Mouse (Mus musculus): ENCODE measurements around the gene Nudt14.
A peak's percentile ranks its signal among the peaks of the same experiment; 100 is the strongest.

DNA sequence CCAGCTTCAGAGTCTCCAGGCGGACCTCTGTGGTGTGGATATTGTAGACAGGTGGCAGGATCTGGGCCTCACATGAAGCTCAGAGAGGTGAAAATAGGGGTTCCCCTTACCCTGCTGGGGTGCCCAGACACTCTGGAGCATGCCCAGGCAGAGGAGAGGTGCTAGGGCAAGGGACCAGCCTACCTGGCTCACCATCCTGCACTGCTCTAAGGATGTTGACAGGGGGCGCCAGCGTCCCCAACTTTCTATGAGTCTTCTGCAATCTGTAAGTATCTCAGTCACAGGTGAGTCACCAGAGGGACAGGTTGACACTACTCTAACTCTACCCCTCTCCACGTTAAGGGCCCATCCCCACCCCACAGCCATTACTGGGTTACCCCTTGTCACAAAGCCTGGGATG lies 5.4 kb upstream of the Nudt14 start:
- peak; percentile 29; the same call in 1 of the 2 replicates for TF ChIP-seq CTCF (IDR thresholded peaks at IDR 0.05; ENCODE audit: low read depth)
- no peak for TF ChIP-seq EP300 (IDR thresholded peaks at IDR 0.05; ENCODE audit: low read depth)

Measured in heart, postnatal 0 days (tissue).